Mouse (Mus musculus) thymus, postnatal 36 days (tissue): ENCODE measurements at regions not wholly inside any gene's neighbourhood (a gene's known extent, or its start where the extent isn't known, plus 50 kb on each side); places are given as distances from the start of the nearest gene placed in this dataset.

Source experiments
- DNase-seq, 2 experiments: peaks; one replicate each; pipeline ENCODE4 v3.0.0; 2022; ENCODE audit warnings: mixed read lengths in 2 of 2

DNA sequence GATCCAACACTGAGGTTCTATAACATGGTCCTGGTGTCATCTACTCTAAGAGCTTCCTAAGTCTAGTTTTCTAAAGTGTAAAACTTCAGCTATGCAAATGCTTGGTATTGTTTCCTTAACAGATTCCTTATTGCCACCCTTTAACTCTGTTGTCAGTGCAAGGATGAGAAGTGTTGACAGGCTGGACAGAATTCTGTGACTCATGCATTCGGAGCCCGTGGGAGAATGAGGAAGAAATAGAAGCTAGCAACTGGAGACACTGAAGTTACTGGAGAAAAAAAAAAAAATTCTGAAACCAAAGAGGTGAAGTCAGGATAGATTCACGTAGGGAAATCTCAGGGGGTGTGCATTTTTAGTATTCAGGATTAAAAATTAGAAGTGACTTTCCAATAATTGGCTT, 128.6 kb upstream of the Pum3 start:
- DNase-seq, result no peak

DNA sequence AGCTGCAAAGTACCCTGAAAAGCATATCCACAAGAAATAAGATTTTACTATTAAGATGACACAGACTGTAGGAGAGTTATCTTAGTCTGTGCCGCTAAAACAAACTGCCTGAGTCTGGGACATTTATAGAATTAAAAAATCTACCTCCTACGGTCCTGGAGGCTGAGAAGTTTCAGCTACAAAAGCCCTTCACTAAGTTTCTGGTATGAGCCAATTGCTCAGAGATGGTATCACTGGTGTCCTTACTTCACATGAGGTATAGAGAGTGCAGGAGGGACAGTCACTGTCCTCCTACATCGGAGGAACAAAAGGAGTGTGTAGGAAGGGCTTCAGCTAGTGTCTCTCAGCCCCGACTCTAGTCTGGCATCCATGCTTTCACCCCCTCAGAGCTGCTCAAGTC, 127.1 kb upstream of the Pum3 start:
- DNase-seq, result no peak

DNA sequence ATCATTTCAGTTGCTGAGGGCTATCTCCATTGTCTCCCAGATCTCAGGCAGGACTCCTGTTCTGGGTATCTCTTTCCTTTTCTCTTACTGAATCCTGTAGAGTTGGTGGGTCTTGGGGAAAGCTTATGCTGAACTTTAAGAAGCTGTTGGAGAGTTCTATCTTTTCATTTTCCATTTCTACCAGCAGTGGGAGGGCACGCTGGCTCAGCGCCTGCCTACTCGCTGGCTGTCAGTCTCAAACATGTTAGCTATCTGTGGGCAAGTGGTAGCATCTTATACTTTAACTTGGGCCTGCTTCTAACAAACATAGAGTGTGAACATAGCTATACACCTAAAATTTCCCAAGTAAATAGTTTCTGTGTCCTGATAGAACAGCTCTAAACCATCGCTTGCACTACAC, 125.2 kb upstream of the Pum3 start:
- DNase-seq, result no peak

DNA sequence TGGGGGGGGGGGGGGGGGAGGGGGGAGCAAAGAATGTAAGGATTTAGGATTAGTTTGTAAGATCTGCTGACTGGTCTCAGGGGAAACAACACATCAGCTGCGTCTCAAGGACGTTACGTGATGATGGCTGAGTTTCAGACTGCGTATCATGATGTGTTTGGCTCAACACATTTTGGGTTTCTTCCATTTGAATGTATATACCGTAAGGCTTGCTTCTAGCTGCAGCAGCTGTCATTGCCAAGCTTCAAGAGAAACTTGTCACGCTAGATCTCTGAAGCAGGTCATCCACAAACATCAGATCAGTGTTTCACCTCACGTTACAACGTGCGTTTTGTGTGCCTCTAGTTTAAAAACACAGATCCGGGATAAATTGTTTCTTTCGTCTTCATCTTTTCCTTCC, 123.6 kb upstream of the Pum3 start:
- DNase-seq, result no peak

DNA sequence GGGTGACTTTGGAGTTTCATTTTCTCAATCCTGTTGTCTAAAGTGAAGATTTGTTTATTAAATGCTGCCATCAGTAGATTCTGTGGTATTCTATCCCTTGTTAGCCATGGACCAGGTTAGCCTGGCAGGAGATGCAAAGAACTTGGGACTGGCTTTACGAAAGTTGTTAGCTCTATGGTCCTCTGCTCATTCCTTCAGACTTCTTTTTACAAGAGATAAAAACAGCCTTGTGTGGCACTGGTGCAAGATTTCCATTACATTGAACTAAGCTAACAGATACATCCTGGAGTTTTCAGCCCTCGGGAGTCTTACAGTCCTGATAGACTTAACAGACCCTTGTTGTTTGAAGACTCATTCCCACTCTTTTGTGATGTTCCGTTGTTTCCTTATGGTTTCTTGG, 108.1 kb upstream of the Pum3 start:
- DNase-seq, result no peak

DNA sequence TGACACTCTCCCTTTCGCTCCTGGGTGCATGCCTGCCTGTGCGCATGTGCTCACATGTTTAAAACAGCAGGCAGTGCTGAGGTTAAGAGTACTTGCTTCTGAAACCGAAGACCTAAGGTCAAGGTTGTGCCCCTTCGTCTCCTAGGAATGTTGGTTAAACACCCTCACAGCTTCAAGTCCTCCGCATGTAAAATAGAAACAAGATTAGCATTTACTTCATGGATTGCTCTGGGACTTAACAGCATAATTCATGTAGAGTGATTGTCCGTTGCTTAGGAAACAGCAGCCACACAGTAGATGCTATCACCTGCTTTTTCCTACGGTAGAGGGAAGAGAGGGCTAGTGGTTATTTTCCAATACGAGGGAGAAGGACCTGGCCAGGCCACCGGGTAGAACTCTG, 107.4 kb upstream of the Pum3 start:
- no peak for DNase-seq

DNA sequence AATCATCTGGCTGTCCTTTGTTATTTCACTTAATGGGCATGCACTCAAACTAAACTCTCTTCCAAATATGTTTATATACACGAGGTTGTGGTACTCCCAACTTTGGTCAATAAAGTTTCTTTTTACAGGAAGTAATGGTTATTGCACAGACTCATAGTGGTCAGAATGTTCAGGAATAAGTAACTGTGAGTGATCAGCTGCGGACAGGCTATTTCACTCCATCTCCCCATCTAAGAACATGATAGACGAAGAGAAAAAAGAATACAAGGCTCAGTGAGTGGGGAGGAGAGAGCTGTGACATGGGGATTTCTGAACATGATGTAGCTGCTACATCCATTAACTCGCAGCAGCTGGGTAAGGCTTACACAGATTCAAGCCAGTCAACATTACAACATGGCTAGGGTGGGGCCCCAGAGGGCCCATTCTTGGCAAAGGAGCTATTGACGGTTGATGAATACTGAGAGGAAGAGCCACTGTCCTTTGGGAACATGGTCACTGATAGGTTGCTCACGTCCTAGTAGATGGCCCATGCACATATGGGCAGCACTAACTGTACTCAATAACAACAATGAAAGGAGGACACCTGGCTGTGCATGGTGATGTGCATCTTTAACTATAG, 98.4 kb upstream of the Pum3 start:
- DNase-seq, result no peak

DNA sequence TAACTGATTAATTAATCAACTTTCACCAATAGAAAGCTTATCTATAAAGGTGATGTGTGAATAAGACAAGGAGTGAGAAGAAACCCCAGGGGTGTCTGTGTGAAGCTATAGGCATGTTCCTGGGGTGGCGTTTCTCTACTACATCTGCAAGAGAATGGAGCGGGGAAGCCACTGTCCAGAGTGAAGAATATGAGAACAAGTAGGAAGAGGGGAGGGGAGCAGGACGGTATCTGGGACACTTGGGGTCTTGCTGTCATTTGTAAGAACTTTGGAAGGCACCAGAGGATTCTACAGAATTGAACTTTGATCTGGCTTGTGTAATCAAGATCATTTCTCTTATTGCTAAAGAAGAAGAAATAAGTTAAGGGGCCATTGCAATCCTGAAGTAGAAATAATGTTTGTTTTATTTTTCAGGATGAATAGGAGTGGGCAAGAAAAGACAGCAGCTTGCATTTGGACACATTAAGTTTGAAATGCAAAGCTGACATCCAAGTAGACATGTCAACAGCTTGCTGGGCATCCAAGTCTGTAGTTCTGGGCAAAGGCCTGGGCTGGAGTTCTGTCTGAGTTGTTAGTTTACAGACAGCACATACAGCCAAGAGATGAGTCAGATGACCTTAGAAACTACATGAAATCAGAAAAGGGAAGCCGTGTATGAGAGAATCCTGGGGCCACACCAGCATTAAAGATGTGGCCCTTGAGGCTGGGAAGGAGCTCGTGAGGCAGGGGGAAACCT, 89.9 kb upstream of the Pum3 start:
- DNase-seq, result no peak

DNA sequence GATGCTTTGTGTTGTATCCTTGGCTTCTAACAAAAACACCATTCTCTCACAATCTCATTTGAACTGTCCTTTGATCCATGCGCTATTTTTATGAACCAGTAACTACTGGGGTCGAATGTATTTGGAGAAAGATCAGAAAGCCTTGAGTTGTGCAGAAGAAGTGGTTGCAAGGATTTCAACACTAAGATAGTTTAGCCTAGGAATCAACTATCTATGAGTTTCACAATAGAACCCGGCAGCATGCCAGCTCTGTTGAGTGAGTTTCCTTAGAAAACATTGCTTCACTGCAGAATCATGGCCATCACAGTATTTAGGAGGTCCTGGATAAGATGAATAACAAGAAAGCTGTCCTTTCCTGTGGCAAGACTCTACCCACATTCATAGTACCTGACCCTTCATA, 84.6 kb upstream of the Pum3 start:
- DNase-seq, result no peak

DNA sequence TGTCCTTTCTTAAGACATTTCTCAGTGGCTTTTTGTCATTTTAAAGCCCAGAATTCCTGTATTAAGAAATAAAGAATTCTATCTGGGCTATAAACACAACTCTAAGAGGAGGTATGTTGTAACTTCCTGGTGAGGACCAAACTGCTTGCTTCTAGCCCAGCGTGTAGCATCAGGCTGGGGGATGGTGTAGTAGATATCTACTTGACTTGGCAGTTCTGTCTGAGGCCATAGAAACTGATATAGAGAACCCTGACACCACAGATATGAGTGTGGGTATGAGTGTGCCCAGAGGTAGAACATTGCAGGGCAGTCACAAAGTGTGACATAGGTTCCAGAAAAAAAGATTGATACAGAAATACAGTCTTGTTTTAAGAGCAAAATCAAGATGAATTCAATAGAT, 83.9 kb upstream of the Pum3 start:
- no peak for DNase-seq

DNA sequence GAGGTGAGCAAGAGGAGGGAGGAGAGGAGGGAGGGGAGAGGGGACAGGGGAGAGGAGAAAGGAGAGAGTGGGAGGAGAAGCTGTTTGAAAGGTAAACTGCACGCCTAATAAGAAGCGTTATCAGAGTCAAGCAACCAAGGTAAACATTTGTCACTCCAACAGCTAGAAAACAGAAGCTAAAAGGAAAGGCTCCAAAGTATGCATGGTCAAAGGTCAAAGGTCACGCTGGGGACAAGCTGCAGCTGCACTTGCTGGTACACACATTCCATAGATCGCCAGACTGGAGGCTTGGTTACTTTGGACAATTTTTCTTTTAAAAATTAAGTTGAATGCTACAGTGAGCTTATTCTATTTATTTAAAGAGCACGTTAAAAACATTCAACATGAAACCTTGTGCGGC, 81.7 kb upstream of the Pum3 start:
- DNase-seq, result no peak

DNA sequence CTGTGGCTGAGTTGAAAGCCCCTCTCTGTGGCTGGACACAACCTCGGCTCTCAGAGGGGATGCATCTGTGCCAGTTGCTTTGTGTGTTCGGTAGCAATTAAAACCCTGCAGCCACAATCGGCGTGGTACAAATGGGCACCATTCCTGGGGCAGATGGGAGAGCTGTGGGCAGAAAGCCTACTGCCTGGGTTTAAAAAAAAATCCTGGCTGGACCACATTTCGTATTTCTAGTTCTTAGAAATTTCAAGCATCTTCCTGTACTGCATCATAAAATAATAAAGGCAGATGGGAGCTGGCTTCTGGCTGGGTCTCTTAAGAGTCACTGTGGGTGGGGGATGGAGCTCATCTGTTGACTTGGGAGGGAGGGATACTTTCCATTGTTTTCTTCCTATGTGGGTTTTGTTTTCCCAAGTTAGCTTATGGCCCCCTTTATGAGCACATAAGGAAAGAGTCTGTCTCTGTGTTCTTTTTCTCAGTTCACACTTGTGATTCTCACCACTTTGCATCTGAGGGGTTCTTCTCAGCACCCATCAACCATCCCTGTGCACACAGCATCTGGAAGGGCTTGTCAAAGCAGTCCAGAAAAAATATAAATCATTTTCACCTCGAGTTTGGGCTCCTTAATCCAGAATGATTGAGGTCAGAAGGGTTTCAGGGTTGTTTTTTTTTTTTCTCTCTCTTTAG, 80.5 kb upstream of the Pum3 start:
- DNase-seq, result no peak

DNA sequence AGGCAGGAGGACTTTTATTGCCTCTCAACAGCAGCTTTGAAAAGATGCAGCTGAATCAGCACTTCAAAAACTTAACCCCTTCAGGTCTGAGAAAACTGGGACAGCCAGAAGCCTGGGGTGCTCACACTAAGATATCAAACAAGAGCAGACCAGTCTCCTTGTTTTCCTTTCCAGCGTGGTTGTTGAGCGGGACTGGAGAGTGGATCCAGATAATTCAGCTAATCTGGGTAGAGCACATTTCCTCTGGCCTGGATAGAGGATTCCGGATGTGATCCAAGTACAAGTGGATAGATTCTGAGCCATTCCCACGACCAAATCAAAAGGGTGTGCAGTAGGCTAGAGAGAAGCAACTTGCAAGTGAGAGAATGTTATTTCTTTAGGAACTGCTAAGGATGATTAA, 68.7 kb upstream of the Pum3 start:
- no peak for DNase-seq

DNA sequence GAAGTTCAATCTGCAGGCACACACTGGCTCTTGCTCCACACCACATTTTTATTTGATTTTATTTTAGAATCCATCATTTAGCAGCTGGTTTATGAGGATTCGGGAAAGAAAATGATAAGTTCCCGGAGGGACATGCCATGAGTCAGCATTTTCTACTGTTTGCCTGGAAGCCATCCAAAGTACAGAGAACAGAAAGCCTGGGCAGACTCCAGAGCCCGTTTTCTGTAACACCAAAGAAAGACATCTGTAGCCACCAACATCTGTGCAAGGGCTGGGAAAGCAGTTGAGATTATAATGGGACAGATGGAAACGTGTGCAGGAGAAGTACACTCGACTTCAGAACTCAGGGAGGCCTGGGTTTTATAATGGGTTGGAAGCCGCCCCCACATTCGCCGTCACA, 62.8 kb upstream of the Pum3 start:
- DNase-seq, result no peak

DNA sequence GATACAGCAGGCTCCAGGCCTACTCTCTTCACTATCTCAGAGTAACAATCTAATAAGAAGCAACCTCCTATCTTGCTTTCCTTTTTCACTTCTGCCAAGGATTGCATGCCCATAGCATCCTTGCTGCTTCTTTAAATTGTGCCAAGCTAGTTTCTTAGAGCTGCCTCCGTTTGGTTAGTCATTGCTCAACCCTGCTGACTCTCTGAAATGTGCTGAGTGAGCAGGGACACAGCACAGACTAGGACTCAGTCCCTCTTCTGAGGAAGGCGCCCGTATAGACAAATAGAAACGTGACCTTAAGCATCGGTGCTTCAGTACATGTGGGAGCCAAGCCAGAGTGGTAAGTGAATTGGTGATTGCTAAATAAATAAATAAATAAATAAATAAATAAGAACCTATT, 62.2 kb upstream of the Pum3 start:
- DNase-seq, result no peak

DNA sequence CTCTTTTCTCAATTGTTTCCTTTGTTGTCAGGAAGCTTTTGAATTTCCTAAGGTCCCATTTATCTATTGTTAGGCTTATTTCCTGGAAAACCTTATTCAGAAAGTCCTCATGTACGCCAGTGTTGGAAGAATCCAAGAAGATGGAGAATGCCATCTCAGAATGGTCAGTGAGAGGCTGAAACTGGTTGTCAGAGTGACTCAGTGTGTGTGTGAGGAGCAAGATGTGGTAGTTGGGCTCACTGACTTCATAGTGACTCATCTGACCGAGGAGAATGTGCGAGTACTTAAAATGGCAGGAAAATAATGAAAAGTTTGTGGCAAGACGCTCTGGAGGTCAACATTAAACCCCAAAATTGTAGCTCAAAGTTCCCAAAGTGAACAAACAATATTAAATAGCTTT, 59.4 kb upstream of the Pum3 start:
- no peak for DNase-seq
